Mouse (Mus musculus): Measurements from ENCODE around the gene Snx20. TPM values are rescaled to one million over a fixed set of nuclear protein-coding genes. Genes with fewer than 3 reads are reported as not detected.

The Snx20 gene
- total and polyA plus RNA-seq, 3 experiments, result 10.1 to 15.9 TPM; not detected in 1

DNA sequence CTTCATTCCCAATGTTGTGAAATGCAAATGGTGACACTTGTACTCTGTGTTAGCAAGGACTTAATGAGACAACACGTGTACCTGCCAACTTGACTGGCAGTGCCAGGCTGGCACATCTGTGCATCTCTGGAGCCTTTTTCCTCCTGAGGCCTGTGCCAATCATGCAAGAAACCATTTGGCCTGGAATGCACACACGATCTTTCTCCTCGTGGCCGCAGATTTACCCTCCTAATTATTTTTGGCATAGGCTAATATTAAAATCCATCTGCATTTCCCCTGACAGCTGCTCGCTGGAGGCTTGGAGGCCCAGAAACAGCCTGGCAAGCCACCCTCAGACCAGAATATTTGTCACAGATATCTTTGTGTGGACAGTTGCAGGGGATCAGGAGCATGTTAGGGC, 58.3 kb downstream of the Snx20 start:
- no peak overlapping the region for H3K4me3 ChIP-seq (ENCODE audit: control insufficient read depth in 1 of 2, insufficient read depth in 1 of 2, low read depth in 2 of 2, low read length in 2 of 2)
- H3K36me3 ChIP-seq (ENCODE audit: control insufficient read depth in 1 of 2, insufficient read depth in 2 of 2, low read length in 2 of 2), result no peaks in the 10 kb centered on the region
- H3K9ac ChIP-seq (ENCODE audit: control insufficient read depth, low read depth, low read length, poor library complexity, severe bottlenecking), result no peak overlapping the region
- H3K27ac ChIP-seq (ENCODE audit: control insufficient read depth, low read depth, low read length), result no peak overlapping the region
- no peaks in the 10 kb centered on the region for H3K79me2 ChIP-seq (ENCODE audit: control insufficient read depth, insufficient read depth, low read length, poor library complexity)
- no peaks in the 10 kb centered on the region for H3K9me3 ChIP-seq (replicated peaks; ENCODE audit: insufficient read depth, low read length)
- DNase-seq (ENCODE audit: low read depth, low spot score), result no peak
- H3K27me3 ChIP-seq (ENCODE audit: control insufficient read depth in 1 of 2, insufficient read depth in 2 of 2, low read length in 2 of 2), result no peaks in the 10 kb centered on the region
- no peaks in the 10 kb centered on the region for H3K4me1 ChIP-seq (ENCODE audit: control insufficient read depth in 1 of 2, insufficient read depth in 2 of 2, low read length in 2 of 2)
- TF ChIP-seq MYC (IDR thresholded peaks at IDR 0.05; ENCODE audit: low read depth, low read length) (no peak), UBTF (IDR thresholded peaks at IDR 0.05; ENCODE audit: borderline replicate concordance, insufficient read depth, low read depth, low read length) (no peak), SMC3 (IDR thresholded peaks at IDR 0.05; ENCODE audit: low read depth, low read length) (no peak), POLR2AphosphoS5 (IDR thresholded peaks at IDR 0.05; ENCODE audit: borderline replicate concordance, low read depth, low read length) (no peak), TCF12 (IDR thresholded peaks at IDR 0.05; ENCODE audit: low read depth, low read length) (no peak), NELFE (IDR thresholded peaks at IDR 0.05; ENCODE audit: low read depth, low read length) (no peak), ETS1 (IDR thresholded peaks at IDR 0.05; ENCODE audit: low read depth, low read length) (no peak), MXI1 (IDR thresholded peaks at IDR 0.05; ENCODE audit: low read depth, low read length) (no peak), CTCF (IDR thresholded peaks at IDR 0.05 in 2 of 3, conservative IDR thresholded peaks at IDR 0.05 in 1 of 3; ENCODE audit: control insufficient read depth in 1 of 3, insufficient read depth in 1 of 3, low read depth in 2 of 3, low read length in 3 of 3, poor library complexity in 1 of 3, severe bottlenecking in 1 of 3) (no peak)

Other genes with a start within 250 kb of the Snx20 start
- gene Nkd1, start 114.8 kb downstream of the Snx20 start, total RNA-seq (2012; rRNA removed), result not detected in 2 replicates
- not detected for gene Nkd1, start 114.8 kb downstream of the Snx20 start, polyA plus RNA-seq (2012; ENCODE audit: insufficient read depth in 1 of 2, insufficient read length in 2 of 2, low read depth in 1 of 2, low replicate concordance in 2 of 2, missing spikeins in 1 of 2)
- 0.42 and 0.50 TPM in 2 replicates for gene Nod2, start 11.2 kb upstream of the Snx20 start, total RNA-seq (2012; rRNA removed)
- gene Nod2, start 11.2 kb upstream of the Snx20 start, polyA plus RNA-seq (2012; ENCODE audit: insufficient read depth in 1 of 2, insufficient read length in 2 of 2, low read depth in 1 of 2, low replicate concordance in 2 of 2, missing spikeins in 1 of 2), result under 1 TPM in 1 of 2 experiments, not detected in 1; 0.22 TPM
- gene Cyld, start 60.9 kb upstream of the Snx20 start, total RNA-seq (2012; rRNA removed), result 7.2 and 8.4 TPM in 2 replicates
- 1 to 10 TPM in 1 of 2 experiments, not detected in 1; 7.8 TPM for gene Cyld, start 60.9 kb upstream of the Snx20 start, polyA plus RNA-seq (2012; ENCODE audit: insufficient read depth in 1 of 2, insufficient read length in 2 of 2, low read depth in 1 of 2, low replicate concordance in 2 of 2, missing spikeins in 1 of 2)

Data from MEL (cell line).